Mouse (Mus musculus) kidney, adult 2 months (tissue): Measurements from ENCODE around the gene Cby1.

Source experiments
- CTCF ChIP-seq: fragments of 200-500 bp; conservative IDR thresholded peaks from 2 replicates; pipeline ENCODE4 v1.5.1; 2011; ENCODE audit warnings: low read depth, mild to moderate bottlenecking, control low read depth, low read length, moderate library complexity, mixed read lengths; ENCODE audit not compliant: insufficient read depth, insufficient read length
- POLR2A ChIP-seq: fragments of 200-500 bp; IDR thresholded peaks from one replicate; pipeline ENCODE4 v1.6.1; 2011; ENCODE audit warnings: low read depth, low read length, control low read depth

DNA sequence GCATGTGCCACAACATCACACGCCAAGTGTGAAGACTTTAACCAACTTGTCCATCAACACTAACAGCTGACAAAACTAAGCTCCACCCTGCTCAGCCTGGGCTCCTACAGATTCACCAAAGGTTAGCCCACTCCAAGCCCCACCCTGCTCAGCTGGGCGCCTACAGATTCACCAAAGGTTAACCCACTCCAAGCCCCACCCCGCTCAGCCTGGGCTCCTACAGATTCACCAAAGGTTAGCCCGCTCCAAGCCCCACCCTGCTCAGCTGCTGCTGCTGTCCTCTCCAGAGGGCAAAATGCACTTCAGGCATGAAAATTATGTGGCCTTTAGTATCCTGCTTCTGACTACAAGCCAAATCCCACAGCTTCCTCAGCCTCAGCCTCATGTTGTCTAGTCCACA is 23.0 kb downstream of the Cby1 start:
- TF ChIP-seq POLR2A (no peak), CTCF (no peak)
